Mouse (Mus musculus): Measurements from ENCODE around the gene Vmn2r5.
"Not testable (repeated sequence)": the region's sequence is repeated elsewhere in the genome, so short reads cannot be mapped to it uniquely, and the experiment has no call there.

Vmn2r5 gene

DNA sequence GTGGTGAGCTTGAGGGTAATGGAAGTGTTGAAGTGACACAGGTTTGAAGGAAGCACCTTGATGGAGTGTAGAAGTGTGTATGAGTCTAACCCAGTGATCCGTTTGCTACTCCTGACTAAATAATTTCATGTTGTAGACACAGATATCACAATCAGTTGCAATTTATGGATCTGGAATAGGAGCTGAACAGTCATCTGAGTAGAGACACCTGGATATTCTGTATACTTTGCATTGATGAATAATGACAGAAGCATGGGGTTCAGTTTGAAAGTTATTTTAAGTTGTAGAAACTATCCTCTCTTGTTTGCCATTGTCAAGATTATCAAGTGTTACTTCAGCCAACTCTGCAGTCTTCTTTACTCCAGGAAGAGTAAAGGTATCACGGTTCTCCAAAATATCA lies at the start of gene Vmn2r5:
Vmn2r5 (minus strand) TSS at position 101 of the 400 bp plus-strand sequence.
- DNase-seq (ENCODE audit: low spot score): not testable (repeated sequence)

DNA sequence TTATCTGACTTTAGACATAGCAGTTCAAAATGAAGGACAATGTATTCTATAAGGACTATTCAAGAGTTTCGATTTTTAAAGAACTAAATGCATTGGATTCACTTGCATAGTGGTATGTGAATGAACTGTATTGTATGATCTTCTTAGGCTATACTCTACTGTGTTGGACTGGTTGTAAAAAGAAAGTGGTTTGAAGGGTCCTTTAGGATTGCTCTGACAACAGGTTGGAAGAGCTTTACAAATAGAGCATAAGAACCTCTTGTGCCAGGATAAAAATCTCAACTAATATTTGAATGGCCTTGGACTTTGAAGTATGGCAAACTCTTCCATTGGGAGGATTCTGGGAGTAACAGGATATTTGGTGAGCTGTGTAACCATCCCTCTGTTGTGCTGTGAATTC lies 13.9 kb upstream of the Vmn2r5 start:
- not testable (repeated sequence) for DNase-seq (ENCODE audit: low spot score)
